Mouse (Mus musculus): ENCODE results near the gene Ptgfrn. TPM values are rescaled to one million over a fixed set of nuclear protein-coding genes. Genes with fewer than 3 reads are reported as not detected.

Ptgfrn gene
- polyA plus RNA-seq, 1 experiment, result 4.5 TPM

GRCm38 (mm10) chr3:101076966-101077709 is 32.9 kb downstream of the Ptgfrn start:
- Histone ChIP-seq H3K4me3 (replicated peaks; ENCODE audit: insufficient read depth, low read depth, low read length) (no peak overlapping the region), H3K27me3 (ENCODE audit: control insufficient read depth, insufficient read depth, low read length) (no peaks in the 10 kb centered on the region), H3K27ac (ENCODE audit: insufficient read depth, low read length) (no peak overlapping the region), H3K4me1 (ENCODE audit: control insufficient read depth, insufficient read depth, low read length) (peaks cover 10% of the 10 kb centered on the region)
- TF ChIP-seq CTCF (IDR thresholded peaks at IDR 0.05; ENCODE audit: borderline replicate concordance, insufficient read depth, low read depth, low read length), result no peak
- no peak for TF ChIP-seq POLR2A (IDR thresholded peaks at IDR 0.05; ENCODE audit: borderline replicate concordance, insufficient read depth, low read length)
- DNase-seq, result peak in 1 of 2 experiments; percentile 42
- WGBS, result 59% methylated on average over 25 of the region's 25 CpGs

GRCm38 (mm10) chr3:101075866-101076265 is 34.2 kb downstream of the Ptgfrn start:
- WGBS, result 81% methylated on average over 3 of the region's 3 CpGs
- TF ChIP-seq POLR2A (IDR thresholded peaks at IDR 0.05; ENCODE audit: borderline replicate concordance, insufficient read depth, low read length) (no peak), CTCF (IDR thresholded peaks at IDR 0.05; ENCODE audit: borderline replicate concordance, insufficient read depth, low read depth, low read length) (no peak)
- H3K4me1 ChIP-seq (ENCODE audit: control insufficient read depth, insufficient read depth, low read length), result peaks cover 10% of the 10 kb centered on the region
- H3K27ac ChIP-seq (ENCODE audit: insufficient read depth, low read length), result no peak overlapping the region
- H3K4me3 ChIP-seq (replicated peaks; ENCODE audit: insufficient read depth, low read depth, low read length), result no peak overlapping the region
- no peaks in the 10 kb centered on the region for H3K27me3 ChIP-seq (ENCODE audit: control insufficient read depth, insufficient read depth, low read length)
- DNase-seq, result no peak

- Histone ChIP-seq H3K27ac (ENCODE audit: insufficient read depth, low read length) (no peak overlapping the region), H3K4me3 (replicated peaks; ENCODE audit: insufficient read depth, low read depth, low read length) (no peak overlapping the region), H3K27me3 (ENCODE audit: control insufficient read depth, insufficient read depth, low read length) (no peaks in the 10 kb centered on the region), H3K4me1 (ENCODE audit: control insufficient read depth, insufficient read depth, low read length) (peaks cover 9% of the 10 kb centered on the region)
- no peak for TF ChIP-seq CTCF (IDR thresholded peaks at IDR 0.05; ENCODE audit: borderline replicate concordance, insufficient read depth, low read depth, low read length)
- no peak for TF ChIP-seq POLR2A (IDR thresholded peaks at IDR 0.05; ENCODE audit: borderline replicate concordance, insufficient read depth, low read length)
- WGBS, result 93% methylated on average over 9 of the region's 9 CpGs
- no peak for DNase-seq
These were observed 36.7 kb downstream of the Ptgfrn start for GRCm38 (mm10) chr3:101073384-101073783.

GRCm38 (mm10) chr3:101072506-101073215 is 37.4 kb downstream of the Ptgfrn start:
- 94% methylated on average over 15 of the region's 15 CpGs for WGBS
- no peak for TF ChIP-seq POLR2A (IDR thresholded peaks at IDR 0.05; ENCODE audit: borderline replicate concordance, insufficient read depth, low read length)
- TF ChIP-seq CTCF (IDR thresholded peaks at IDR 0.05; ENCODE audit: borderline replicate concordance, insufficient read depth, low read depth, low read length), result no peak
- no peak for DNase-seq

GRCm38 (mm10) chr3:101071576-101071975 is 38.5 kb downstream of the Ptgfrn start:
- no peak for DNase-seq
- Histone ChIP-seq H3K4me1 (ENCODE audit: control insufficient read depth, insufficient read depth, low read length) (no peaks in the 10 kb centered on the region), H3K4me3 (replicated peaks; ENCODE audit: insufficient read depth, low read depth, low read length) (no peak overlapping the region), H3K27ac (ENCODE audit: insufficient read depth, low read length) (no peak overlapping the region), H3K27me3 (ENCODE audit: control insufficient read depth, insufficient read depth, low read length) (no peaks in the 10 kb centered on the region)
- TF ChIP-seq POLR2A (IDR thresholded peaks at IDR 0.05; ENCODE audit: borderline replicate concordance, insufficient read depth, low read length) (no peak), CTCF (IDR thresholded peaks at IDR 0.05; ENCODE audit: borderline replicate concordance, insufficient read depth, low read depth, low read length) (no peak)

More at GRCm38 (mm10) chr3:101072506-101073215, 37.4 kb downstream of the Ptgfrn start:
- Histone ChIP-seq H3K4me1 (ENCODE audit: control insufficient read depth, insufficient read depth, low read length) (peaks cover 2% of the 10 kb centered on the region), H3K27ac (ENCODE audit: insufficient read depth, low read length) (no peak overlapping the region), H3K4me3 (replicated peaks; ENCODE audit: insufficient read depth, low read depth, low read length) (no peak overlapping the region), H3K27me3 (ENCODE audit: control insufficient read depth, insufficient read depth, low read length) (no peaks in the 10 kb centered on the region)

- WGBS, result 84% methylated on average over 6 of the region's 6 CpGs
- Histone ChIP-seq H3K27ac (ENCODE audit: insufficient read depth, low read length) (no peak overlapping the region), H3K27me3 (ENCODE audit: control insufficient read depth, insufficient read depth, low read length) (no peaks in the 10 kb centered on the region), H3K4me3 (replicated peaks; ENCODE audit: insufficient read depth, low read depth, low read length) (no peak overlapping the region), H3K4me1 (ENCODE audit: control insufficient read depth, insufficient read depth, low read length) (no peaks in the 10 kb centered on the region)
- TF ChIP-seq POLR2A (IDR thresholded peaks at IDR 0.05; ENCODE audit: borderline replicate concordance, insufficient read depth, low read length) (no peak), CTCF (IDR thresholded peaks at IDR 0.05; ENCODE audit: borderline replicate concordance, insufficient read depth, low read depth, low read length) (no peak)
- DNase-seq, result no peak
These were observed 39.3 kb downstream of the Ptgfrn start for GRCm38 (mm10) chr3:101070796-101071235.

- no peak for DNase-seq
- 79% methylated on average over 10 of the region's 10 CpGs for WGBS
- no peaks in the 10 kb centered on the region for H3K4me1 ChIP-seq (ENCODE audit: control insufficient read depth, insufficient read depth, low read length)
- H3K27me3 ChIP-seq (ENCODE audit: control insufficient read depth, insufficient read depth, low read length), result no peaks in the 10 kb centered on the region
- H3K27ac ChIP-seq (ENCODE audit: insufficient read depth, low read length), result no peak overlapping the region
- TF ChIP-seq POLR2A (IDR thresholded peaks at IDR 0.05; ENCODE audit: borderline replicate concordance, insufficient read depth, low read length) (no peak), CTCF (IDR thresholded peaks at IDR 0.05; ENCODE audit: borderline replicate concordance, insufficient read depth, low read depth, low read length) (no peak)
- H3K4me3 ChIP-seq (replicated peaks; ENCODE audit: insufficient read depth, low read depth, low read length), result no peak overlapping the region
These were observed 39.8 kb downstream of the Ptgfrn start for GRCm38 (mm10) chr3:101070230-101070795.

Measured in cerebellum, adult 2 months (tissue).